Mouse (Mus musculus) granulocyte monocyte progenitor cell, adult 5-6 weeks (primary cell): ENCODE measurements around the gene Axin2. TPM values are rescaled to one million over a fixed set of nuclear protein-coding genes. Genes with fewer than 3 reads are reported as not detected.
"Not testable (repeated sequence)": the region's sequence is repeated elsewhere in the genome, so short reads cannot be mapped to it uniquely, and the experiment has no call there.

Experiments
- ATAC-seq: replicated peaks from 2 replicates; pipeline ENCODE4 v1.8.0; 2016; ENCODE audit warnings: mild to moderate bottlenecking, moderate TSS enrichment, inconsistent platforms; ENCODE audit not compliant: poor library complexity, severe bottlenecking
- total RNA-seq, 2 experiments: library from RNA; stranded (forward) in 1 of 2; stranded (reverse) in 1 of 2; fragments of 200-712, 200-1000 nt in 1 of 2; fragments of >200 nt in 1 of 2; fragmentation: Nextera tagmentation in 1 of 2; gene quantifications; 2 replicates each; pipeline ENCODE4 v1.2.3; 2014 to 2017

The Axin2 gene
- total RNA-seq (2014; fragmentation: Nextera tagmentation), result 1.1 and 1.7 TPM in 2 replicates
- 0.34 and 0.67 TPM in 2 replicates for total RNA-seq (2017)

- ATAC-seq, result peak; percentile 84
Measured at GRCm38 (mm10) chr11:108920158-108920635, at the start of gene Axin2. Gene Axin2 (plus strand): TSS chr11:108920349.

- ATAC-seq, result not testable (repeated sequence)
Measured at GRCm38 (mm10) chr11:108871284-108871683, 48.9 kb upstream of the Axin2 start.

- no peak for ATAC-seq
Measured at GRCm38 (mm10) chr11:108871748-108872147, 48.4 kb upstream of the Axin2 start.

GRCm38 (mm10) chr11:108876633-108877205 is 43.4 kb upstream of the Axin2 start:
- no peak for ATAC-seq

- no peak for ATAC-seq
Measured at GRCm38 (mm10) chr11:108877520-108877919, 42.6 kb upstream of the Axin2 start.

- no peak for ATAC-seq
Measured at GRCm38 (mm10) chr11:108880546-108880945, 39.6 kb upstream of the Axin2 start.

DNA sequence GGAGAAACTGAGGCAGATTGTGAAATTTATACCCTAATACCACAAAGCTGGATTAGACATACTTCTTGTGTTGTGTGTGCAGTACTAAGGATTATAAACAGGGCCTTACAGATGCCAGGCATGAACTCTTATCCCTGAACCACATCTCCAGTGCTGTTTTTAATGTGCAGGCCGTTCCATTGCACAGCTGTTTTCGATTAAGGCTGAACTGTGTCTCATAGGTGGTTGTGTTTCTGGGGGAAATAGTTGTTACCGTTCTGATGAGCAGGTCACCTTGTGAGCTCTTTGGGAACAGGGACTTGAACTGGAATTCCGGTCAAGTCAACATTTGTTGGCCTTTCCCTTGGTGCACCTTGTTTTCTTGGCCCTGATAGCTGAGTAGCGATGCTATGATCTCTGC is 38.5 kb upstream of the Axin2 start:
- ATAC-seq, result no peak

DNA sequence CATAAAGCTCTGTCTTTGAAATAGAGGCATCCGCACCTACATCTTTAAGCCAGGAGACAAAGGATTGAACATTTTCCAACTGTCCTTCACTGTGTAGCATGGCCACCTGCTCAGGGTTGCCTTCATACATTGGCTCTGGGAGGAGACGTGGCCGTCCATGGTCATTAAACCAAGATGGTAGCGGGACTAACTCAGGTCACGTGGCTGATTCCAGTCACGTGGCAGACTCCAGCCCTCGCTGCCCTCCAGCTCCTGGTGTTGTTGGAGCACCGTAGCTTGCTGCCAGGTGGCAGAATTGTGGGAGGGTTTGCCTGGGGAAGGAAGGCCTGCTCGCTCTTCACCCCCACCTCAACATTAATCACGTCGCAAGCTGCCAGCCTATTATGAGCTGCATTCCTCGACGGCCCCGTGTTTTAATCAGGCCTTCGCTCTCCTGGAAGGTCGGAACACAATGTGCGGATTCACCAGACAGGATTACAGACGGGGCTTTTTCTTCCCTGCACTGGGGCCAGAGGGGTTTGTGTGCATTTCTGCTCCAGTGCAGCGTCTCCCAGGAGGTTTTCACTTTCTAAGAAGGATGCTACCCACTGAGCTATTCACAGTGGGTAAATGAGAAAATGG is 34.8 kb upstream of the Axin2 start:
- ATAC-seq, result no peak

DNA sequence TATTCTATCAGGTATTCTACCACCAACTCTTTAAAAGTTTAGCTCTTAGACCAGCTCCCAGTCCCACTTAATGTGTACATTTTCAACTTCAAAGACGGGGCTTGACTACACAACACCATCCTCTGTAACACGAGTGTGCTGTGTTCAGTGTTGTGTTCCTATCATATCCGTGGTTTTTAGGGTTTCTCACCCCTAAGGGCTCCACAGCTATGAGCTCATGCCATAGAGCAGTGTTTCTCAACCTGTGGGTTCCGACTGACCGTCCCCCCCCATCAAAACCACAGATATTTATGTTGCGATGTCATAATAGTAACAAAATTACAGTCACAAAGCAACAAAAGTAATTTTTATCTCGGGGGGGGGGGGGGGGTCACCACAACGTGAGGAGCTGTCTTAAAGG is 34.1 kb upstream of the Axin2 start:
- peak; percentile 66 for ATAC-seq

- ATAC-seq, result no peak
Measured at GRCm38 (mm10) chr11:108889121-108889520, 31.0 kb upstream of the Axin2 start.

DNA sequence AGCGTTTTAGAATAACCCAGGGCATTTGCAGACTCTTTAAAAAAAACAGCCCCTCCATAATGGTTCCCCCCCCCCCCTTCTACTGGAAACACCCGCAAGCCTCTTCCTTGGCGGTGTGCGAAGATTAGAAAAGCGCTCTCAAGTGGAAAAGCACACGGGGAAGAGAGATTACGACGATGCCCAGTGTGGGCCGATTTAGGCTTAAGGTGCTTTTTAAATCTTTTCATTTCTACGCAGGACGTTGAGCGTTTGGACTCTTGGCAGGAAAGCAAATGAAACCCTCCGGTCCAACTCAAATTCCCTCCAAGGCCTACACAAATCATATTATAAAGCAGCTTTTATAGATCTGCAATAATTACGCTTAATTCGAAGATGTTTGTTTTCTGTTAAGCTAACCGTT is 29.6 kb upstream of the Axin2 start:
- no peak for ATAC-seq

DNA sequence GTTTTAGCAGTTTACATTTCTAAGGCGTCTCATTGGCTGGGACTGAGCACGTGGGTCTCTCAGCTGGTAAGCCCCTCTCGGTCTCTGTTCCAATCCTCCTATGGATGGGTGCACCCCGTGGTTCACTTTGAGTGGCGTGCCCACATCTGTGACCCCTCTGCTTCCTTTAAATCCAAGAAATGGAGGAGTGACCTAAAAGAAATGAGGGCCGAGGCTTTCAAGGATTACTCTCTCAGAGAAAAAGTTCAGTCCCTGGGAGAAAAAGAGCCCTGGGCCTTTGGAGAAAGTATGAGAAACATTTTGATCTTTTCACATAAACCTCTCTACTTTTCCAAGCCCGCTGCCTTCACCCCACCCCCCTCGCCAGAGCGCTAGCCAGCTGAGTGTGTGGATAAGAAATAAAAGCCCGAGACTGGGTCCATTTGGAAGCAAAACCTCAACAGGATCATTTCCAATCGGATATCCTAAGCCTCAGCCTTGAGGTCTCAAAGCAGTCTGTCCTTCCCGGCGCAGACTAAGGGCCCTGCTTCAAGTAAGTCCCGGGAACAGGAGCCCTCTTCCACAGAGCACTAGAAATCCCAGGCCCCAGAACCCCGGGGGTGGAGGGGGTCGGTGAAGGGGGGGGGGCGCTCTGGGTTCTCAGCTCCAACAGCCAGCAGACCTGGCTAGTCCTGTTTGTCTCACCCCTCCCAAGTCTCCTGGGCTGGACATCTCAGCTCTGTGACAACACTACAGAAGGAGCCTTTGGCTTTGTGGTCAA is 28.9 kb upstream of the Axin2 start:
- ATAC-seq, result no peak

- ATAC-seq, result no peak
Measured at GRCm38 (mm10) chr11:108891871-108892380, 28.2 kb upstream of the Axin2 start.

- ATAC-seq, result no peak
Measured at GRCm38 (mm10) chr11:108892406-108892805, 27.7 kb upstream of the Axin2 start.

DNA sequence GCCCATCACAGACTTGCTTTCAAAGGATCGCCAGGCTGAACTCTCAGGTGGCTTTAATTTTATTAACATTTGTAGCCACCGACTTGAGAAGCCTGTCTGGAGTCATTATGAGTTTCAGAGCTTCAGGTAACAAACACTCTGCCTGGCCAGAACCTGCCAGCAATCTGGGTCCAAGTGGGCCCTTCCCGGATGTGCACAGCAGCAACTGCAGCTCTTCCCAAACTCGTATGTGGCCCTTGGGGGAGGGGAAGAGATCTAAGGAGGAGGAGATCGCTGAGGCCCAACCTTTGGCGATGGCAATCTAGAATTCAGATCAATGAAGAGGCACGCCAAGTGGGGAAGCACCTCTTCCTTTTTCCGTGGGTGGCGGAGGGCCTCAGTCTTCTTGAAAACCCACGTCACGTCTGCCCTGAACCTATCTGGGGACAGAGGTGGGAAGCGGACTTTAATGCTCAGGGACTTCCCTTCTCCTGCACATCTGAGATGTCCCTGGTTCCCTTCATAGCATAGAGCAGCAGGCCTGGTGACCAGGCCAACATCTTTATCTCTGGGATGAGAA is 26.8 kb upstream of the Axin2 start:
- no peak for ATAC-seq

DNA sequence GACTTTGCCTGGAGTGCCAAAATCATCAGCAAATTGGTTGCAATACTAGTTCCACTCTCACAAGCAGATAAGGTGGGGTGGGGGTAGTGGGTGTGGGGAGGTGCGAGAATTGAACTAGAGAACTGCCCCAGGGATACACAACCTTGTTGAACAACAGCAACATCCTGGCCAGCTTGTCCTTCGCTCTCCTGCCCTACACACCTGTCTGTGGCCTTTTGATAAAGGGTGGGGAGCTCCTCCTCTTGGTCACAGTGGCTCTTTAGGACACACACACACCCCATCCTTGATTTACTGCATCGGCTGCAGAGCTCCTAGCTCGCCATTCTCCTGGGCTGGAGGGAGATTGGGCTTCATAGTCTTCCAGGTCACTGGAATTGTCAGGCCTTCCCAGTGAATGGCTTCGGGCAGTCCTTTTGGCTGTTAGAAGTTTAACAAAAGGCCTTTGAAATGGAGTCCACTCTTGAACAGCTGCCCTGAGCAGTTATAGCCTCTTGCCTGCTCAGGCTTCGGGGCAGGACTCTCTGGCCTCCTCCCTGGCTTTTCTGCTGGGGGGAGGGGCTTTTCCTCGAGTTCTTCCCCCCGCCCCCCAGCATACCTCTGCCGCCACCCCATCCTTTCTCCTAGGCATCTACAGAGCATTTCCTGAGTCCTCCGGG is 26.2 kb upstream of the Axin2 start:
- ATAC-seq, result no peak

GRCm38 (mm10) chr11:108897034-108897433 is 23.1 kb upstream of the Axin2 start:
- ATAC-seq, result no peak

DNA sequence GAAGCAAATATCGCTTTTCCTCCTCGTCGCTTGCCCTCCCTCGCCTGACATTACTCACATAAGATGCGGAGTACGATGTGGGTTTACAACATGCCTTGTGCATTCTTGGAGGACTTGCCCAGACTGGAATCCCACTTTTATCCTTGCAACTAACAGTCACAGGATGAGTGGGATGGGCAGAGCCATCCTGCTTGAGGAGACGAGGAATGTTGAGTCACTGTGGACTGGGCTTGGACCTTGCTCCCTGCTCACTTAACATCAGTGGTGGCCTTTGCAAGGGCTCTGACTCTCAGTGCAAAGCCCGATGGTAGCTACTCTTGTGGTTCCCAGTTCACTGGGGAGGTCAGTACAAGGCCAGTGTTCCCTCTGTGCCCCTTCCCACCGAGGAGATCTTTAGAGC is 22.1 kb upstream of the Axin2 start:
- no peak for ATAC-seq

GRCm38 (mm10) chr11:108898483-108898882 is 21.7 kb upstream of the Axin2 start:
- no peak for ATAC-seq

DNA sequence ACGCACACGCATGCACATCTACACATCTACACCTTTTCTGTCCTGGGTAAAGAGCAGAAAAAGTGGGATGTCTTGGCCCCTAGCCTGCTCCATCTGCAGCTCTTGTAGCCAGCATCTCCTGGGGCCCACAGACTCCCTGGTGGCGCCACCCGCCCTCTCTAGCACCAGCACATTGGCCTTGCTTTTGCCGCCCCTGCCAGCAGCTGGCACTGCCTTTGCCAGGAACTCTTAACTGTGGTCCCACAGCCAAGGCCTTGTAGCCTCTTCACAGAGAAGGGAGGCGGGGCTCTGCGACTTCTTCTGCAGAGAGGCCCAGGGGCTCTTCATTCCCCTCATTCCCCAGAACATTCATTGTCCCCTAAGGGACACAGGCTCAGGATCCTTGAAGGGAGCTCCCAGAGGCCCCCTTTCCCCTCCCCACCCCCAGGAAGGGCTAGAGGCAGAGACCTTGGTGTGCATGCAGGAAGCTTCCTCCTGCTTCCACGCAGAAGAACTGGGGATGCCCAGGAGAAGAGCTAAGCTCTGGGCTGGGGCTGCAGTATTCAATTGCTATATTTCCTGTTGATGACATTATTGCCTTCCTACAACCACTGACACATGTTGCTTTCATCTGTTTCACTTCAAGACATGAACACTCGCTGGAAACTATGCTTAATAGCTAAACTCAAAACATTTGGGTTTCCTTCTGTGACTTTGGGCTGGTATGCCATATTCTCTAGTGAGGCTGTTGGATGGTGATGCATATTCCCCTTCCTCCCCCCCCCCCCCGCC is 19.2 kb upstream of the Axin2 start:
- no peak for ATAC-seq
